ENCODE assay signal across 17 mouse cellular contexts in genomic region chr12:84855084-84855625, GRCm38 (mm10). TPM values are rescaled to one million over a fixed set of nuclear protein-coding genes. Genes with fewer than 3 reads are reported as not detected.
A peak's percentile ranks its signal among the peaks of the same experiment; 100 is the strongest.
DNase-seq lines count a peak whose midpoint lies in the region; ATAC-seq and TF ChIP-seq lines count a peak whose summit lies in the region.
"Had no signal": no experiment of that assay in that cellular context is flagged by ENCODE, and none has a peak within 500 bp of the region (broad histone marks: within the 10 kb centered on the region; RNA-seq: fewer than 3 reads in every experiment).

No protein-coding gene starts in this region.

- H3K27me3 ChIP-seq in heart, embryonic 11.5 days (ENCODE audit: control insufficient read depth, insufficient read depth, low read length): peaks cover 3% of the 10 kb centered on the region; the same call in 1 of the 2 replicates
- no peaks in the 10 kb centered on the region for H3K27me3 ChIP-seq in liver, embryonic 14.5 days (ENCODE audit: control insufficient read depth, insufficient read depth, low read length)
- H3K27me3 ChIP-seq: lung, embryonic 15.5 days; neural tube, embryonic 13.5 days had no signal

- no peak for TF ChIP-seq CTCF in liver, embryonic 14.5 days (IDR thresholded peaks at IDR 0.05; ENCODE audit: low read depth)

- no peaks in the 10 kb centered on the region for H3K9me3 ChIP-seq in heart, embryonic 11.5 days (replicated peaks; ENCODE audit: control insufficient read depth, low read length)
- no peaks in the 10 kb centered on the region for H3K9me3 ChIP-seq in liver, embryonic 14.5 days (ENCODE audit: control insufficient read depth, low read length)
- H3K9me3 ChIP-seq: lung, embryonic 15.5 days; neural tube, embryonic 13.5 days had no signal

- DNase-seq in heart, adult 8-10 months (ENCODE audit: low spot score): no peak
- no peak for DNase-seq in liver, embryonic 14.5 days (ENCODE audit: low read depth in 3 of 3, low spot score in 3 of 3)
- DNase-seq in left cerebral cortex, postnatal 14 days (ENCODE audit: low spot score in 2 of 2): no peak
- DNase-seq in gastrocnemius, adult 18-20 months (ENCODE audit: low spot score): no peak
- DNase-seq in layer of hippocampus, postnatal 25 days (ENCODE audit: extremely low spot score in 1 of 2, low spot score in 1 of 2): no peak
- DNase-seq: cerebellum, adult 18-20 months; embryo, embryonic 11 days; heart, postnatal 36 days; spleen, adult 18-20 months; thymus, postnatal 4 days had no signal

- peaks cover 7% of the 10 kb centered on the region for H3K4me1 ChIP-seq in heart, embryonic 11.5 days (ENCODE audit: control insufficient read depth, insufficient read depth, low read length)
- peaks cover 47 to 74% of the 10 kb centered on the region in 2 experiments for H3K4me1 ChIP-seq in liver, embryonic 14.5 days (replicated peaks; ENCODE audit: control insufficient read depth in 2 of 2, insufficient read depth in 2 of 2, low read length in 1 of 2)
- H3K4me1 ChIP-seq: neural tube, embryonic 13.5 days had no signal

- H3K4me2 ChIP-seq in heart, embryonic 11.5 days: no peak overlapping the region
- H3K4me2 ChIP-seq in liver, embryonic 14.5 days (ENCODE audit: low read depth): peak overlapping the region; percentile 53
- H3K4me2 ChIP-seq: lung, embryonic 15.5 days; neural tube, embryonic 13.5 days had no signal

- intact Hi-C loops in left cerebral cortex, postnatal 14 days (cut with DNase I): no loop called here

- ATAC-seq in heart, embryonic 11.5 days (replicated peaks; ENCODE audit: insufficient number of reproducible peaks, low FRiP score, low TSS enrichment): 0 out of 2 replicates have a peak, but pooled peaks have one; percentile 15
- peak; percentile 30 for ATAC-seq in erythroblast, adult 5-6 weeks (replicated peaks; ENCODE audit: low FRiP score, poor library complexity, severe bottlenecking)
- ATAC-seq in liver, embryonic 14.5 days (ENCODE audit: insufficient read depth): peak; percentile 19; the same call in 1 of the 2 replicates
- peak; percentile 35 for ATAC-seq in megakaryocyte progenitor cell, adult 5-6 weeks (replicated peaks; ENCODE audit: poor library complexity)
- ATAC-seq: midbrain, embryonic 16.5 days had no signal

- no peak overlapping the region for H3K9ac ChIP-seq in heart, embryonic 11.5 days (ENCODE audit: low read depth, low read length)
- H3K9ac ChIP-seq in liver, embryonic 14.5 days (replicated peaks): peak overlapping the region; percentile 43
- H3K9ac ChIP-seq: lung, embryonic 15.5 days; neural tube, embryonic 13.5 days had no signal

- H3K36me3 ChIP-seq in heart, embryonic 11.5 days (ENCODE audit: control insufficient read depth, insufficient read depth, low read length): no peaks in the 10 kb centered on the region
- no peaks in the 10 kb centered on the region for H3K36me3 ChIP-seq in liver, embryonic 14.5 days (replicated peaks; ENCODE audit: control insufficient read depth, insufficient read depth, low read depth)
- H3K36me3 ChIP-seq: lung, embryonic 15.5 days; neural tube, embryonic 13.5 days had no signal

- no peak overlapping the region for H3K4me3 ChIP-seq in heart, embryonic 11.5 days (ENCODE audit: low read depth, low read length)
- H3K4me3 ChIP-seq in liver, embryonic 14.5 days (ENCODE audit: insufficient read depth in 1 of 2, low read depth in 2 of 2, low read length in 2 of 2): peak overlapping the region; percentile 17 to 20
- H3K4me3 ChIP-seq: lung, embryonic 15.5 days; neural tube, embryonic 13.5 days had no signal

- H3K27ac ChIP-seq in heart, embryonic 11.5 days (ENCODE audit: low read depth, low read length): no peak overlapping the region
- peak overlapping the region; percentile 91 for H3K27ac ChIP-seq in liver, embryonic 14.5 days
- H3K27ac ChIP-seq: kidney, postnatal 0 days; lung, embryonic 15.5 days; neural tube, embryonic 13.5 days had no signal

- TF ChIP-seq EP300 in liver, embryonic 14.5 days (IDR thresholded peaks at IDR 0.05; ENCODE audit: low read depth): no peak

- WGBS in heart, embryonic 11.5 days (ENCODE audit: insufficient replicate concordance): 88% methylated on average over 4 of the region's 4 CpGs
- 68% methylated on average over 4 of the region's 4 CpGs for WGBS in liver, embryonic 14.5 days (ENCODE audit: insufficient replicate concordance)

RNA-seq across cellular contexts. Expression of gene Ltbp2, which starts 21.2 kb away (rescaled TPM):
- polyA plus RNA-seq in heart, embryonic 11.5 days (2014; fragmentation: Nextera tagmentation; extraction: Ambion mirVana): 0.21 and 0.37 TPM in 2 replicates
- total RNA-seq in heart, adult 8-10 months (2022): 1 to 10 TPM in 3 of 4 experiments, under 1 TPM in 1; 0.88 to 1.1 (median 1.1) TPM
- 0.19 TPM in 1 of 2 replicates, not detected in the other for total RNA-seq in erythroblast, adult 5-6 weeks (2015; ENCODE audit: low replicate concordance)
- total RNA-seq in erythroblast, adult 5-6 weeks (2017; ENCODE audit: low replicate concordance): 0.14 and 2.4 TPM in 2 replicates
- polyA plus RNA-seq in liver, embryonic 14.5 days (2012; rRNA removed): 0.12 and 0.21 TPM in 2 replicates
- polyA plus RNA-seq in liver, embryonic 14.5 days (2014; fragmentation: Nextera tagmentation; extraction: Ambion mirVana): 0.08 and 0.16 TPM in 2 replicates
- not detected in 2 replicates for total RNA-seq in megakaryocyte progenitor cell, adult 5-6 weeks (2015)
- total RNA-seq in megakaryocyte progenitor cell, adult 5-6 weeks (2017): 1.2 TPM in 1 of 2 replicates, not detected in the other
- total RNA-seq in left cerebral cortex, postnatal 14 days (2021): 1 to 10 TPM; 1.1 to 1.2 TPM
- 1 to 10 TPM; 2.6 to 3.1 TPM for total RNA-seq in gastrocnemius, adult 18-20 months (2021)
- total RNA-seq in layer of hippocampus, postnatal 25 days (2021): under 1 TPM; 0.20 to 0.45 TPM
